Mouse (Mus musculus) embryonic facial prominence, embryonic 15.5 days (tissue): ENCODE results near the gene Atp1b4. TPM values are rescaled to one million over a fixed set of nuclear protein-coding genes. Genes with fewer than 3 reads are reported as not detected.
"Not testable (repeated sequence)": the region's sequence is repeated elsewhere in the genome, so short reads cannot be mapped to it uniquely, and the experiment has no call there.

ENCODE experiments used
- ATAC-seq: fragments of 200-750 bp; cut with Nextera tagmentation; 2 replicates; pipeline ENCODE4 v1.8.0; 2017; ENCODE audit warnings: low read depth, moderate TSS enrichment; ENCODE audit not compliant: insufficient number of reproducible peaks, low FRiP score, low TSS enrichment
- H3K27ac ChIP-seq: fragments of 300-500 bp; sonication (generic); replicated peaks from 2 replicates; pipeline ENCODE4 v1.5.1; 2015; ENCODE audit warnings: mild to moderate bottlenecking, inconsistent platforms
- H3K27me3 ChIP-seq: fragments of 300-500 bp; sonication (generic); 2 replicates; pipeline ENCODE4 v1.6.1; 2015; ENCODE audit warnings: inconsistent platforms
- H3K36me3 ChIP-seq: fragments of 300-500 bp; sonication (generic); 2 replicates; pipeline ENCODE4 v1.6.1; 2015; ENCODE audit warnings: mild to moderate bottlenecking, inconsistent platforms
- H3K4me1 ChIP-seq: fragments of 300-500 bp; sonication (generic); 2 replicates; pipeline ENCODE4 v1.6.1; 2015; ENCODE audit warnings: inconsistent platforms
- H3K4me2 ChIP-seq: fragments of 300-500 bp; sonication (generic); replicated peaks from 2 replicates; pipeline ENCODE4 v1.6.1; 2015; ENCODE audit warnings: mild to moderate bottlenecking, inconsistent platforms
- H3K4me3 ChIP-seq: fragments of 300-500 bp; sonication (generic); replicated peaks from 2 replicates; pipeline ENCODE4 v1.5.1; 2015; ENCODE audit warnings: mild to moderate bottlenecking, inconsistent platforms
- H3K9ac ChIP-seq: fragments of 300-500 bp; sonication (generic); 2 replicates; pipeline ENCODE4 v1.6.1; 2015; ENCODE audit warnings: inconsistent platforms
- H3K9me3 ChIP-seq: fragments of 300-500 bp; sonication (generic); replicated peaks from 2 replicates; pipeline ENCODE4 v1.6.1; 2016; ENCODE audit warnings: inconsistent platforms
- WGBS: fragments of 180-500 bp; shearing (Covaris S2); methylation state at CpG from one replicate; pipeline ENCODE4 v1.1.7; 2015; 5-methylcytosine and 5-hydroxymethylcytosine counted together
- polyA plus RNA-seq: library from polyadenylated mRNA; unstranded; fragments of >200 nt; fragmentation: Nextera tagmentation; extraction: Ambion mirVana; gene quantifications from 2 replicates; pipeline ENCODE4 v1.2.1, GENCODE M21; 2015

The Atp1b4 gene
- 7.9 and 12.3 TPM in 2 replicates for polyA plus RNA-seq

- Histone ChIP-seq H3K9ac (no peak within 1 kb of the TSS), H3K4me2 (no peak within 1 kb of the TSS), H3K27ac (no peak within 1 kb of the TSS), H3K27me3 (no peaks in the 10 kb centered on the region), H3K36me3 (no peaks in the 10 kb centered on the region), H3K9me3 (no peaks in the 10 kb centered on the region), H3K4me3 (no peak within 1 kb of the TSS), H3K4me1 (no peaks in the 10 kb centered on the region)
- no peak for ATAC-seq
- WGBS: 92% methylated on average over 8 of the region's 8 CpGs
Measured at GRCm38 (mm10) chrX:38315884-38316283, at the start of gene Atp1b4. Gene Atp1b4, plus strand, starts transcription at chrX:38316184.

- ATAC-seq: no peak
- Histone ChIP-seq H3K4me3 (no peak overlapping the region), H3K27me3 (no peaks in the 10 kb centered on the region), H3K36me3 (no peaks in the 10 kb centered on the region), H3K4me2 (no peak overlapping the region), H3K9me3 (no peaks in the 10 kb centered on the region), H3K4me1 (no peaks in the 10 kb centered on the region), H3K27ac (no peak overlapping the region), H3K9ac (no peak overlapping the region)
- WGBS: 50% methylated on average over 4 of the region's 4 CpGs
Measured at GRCm38 (mm10) chrX:38308597-38308996, 7.4 kb upstream of the Atp1b4 start.

- Histone ChIP-seq H3K4me3 (no peak overlapping the region), H3K9ac (no peak overlapping the region), H3K27me3 (no peaks in the 10 kb centered on the region), H3K4me2 (no peak overlapping the region), H3K9me3 (no peaks in the 10 kb centered on the region), H3K4me1 (no peaks in the 10 kb centered on the region), H3K36me3 (no peaks in the 10 kb centered on the region), H3K27ac (no peak overlapping the region)
- no peak for ATAC-seq
- 77% methylated on average over 2 of the region's 2 CpGs for WGBS
Measured at GRCm38 (mm10) chrX:38311054-38311453, 4.9 kb upstream of the Atp1b4 start.

- Histone ChIP-seq H3K27ac (no peak overlapping the region), H3K27me3 (no peaks in the 10 kb centered on the region), H3K9ac (no peak overlapping the region), H3K9me3 (no peaks in the 10 kb centered on the region), H3K4me1 (no peaks in the 10 kb centered on the region), H3K4me2 (no peak overlapping the region), H3K36me3 (no peaks in the 10 kb centered on the region), H3K4me3 (no peak overlapping the region)
- ATAC-seq: no peak
- whole genome bisulfite sequencing: 72% methylated on average over 9 of the region's 9 CpGs
Measured at GRCm38 (mm10) chrX:38312910-38313625, 2.9 kb upstream of the Atp1b4 start.

- ATAC-seq: no peak
- Histone ChIP-seq H3K36me3 (no peaks in the 10 kb centered on the region), H3K27ac (no peak overlapping the region), H3K4me1 (no peaks in the 10 kb centered on the region), H3K9ac (no peak overlapping the region), H3K4me3 (no peak overlapping the region), H3K9me3 (no peaks in the 10 kb centered on the region), H3K4me2 (no peak overlapping the region), H3K27me3 (no peaks in the 10 kb centered on the region)
- WGBS: 83% methylated on average over 6 of the region's 6 CpGs
Measured at GRCm38 (mm10) chrX:38313626-38314210, 2.3 kb upstream of the Atp1b4 start.

- Histone ChIP-seq H3K4me1 (no peaks in the 10 kb centered on the region), H3K4me2 (no peak overlapping the region), H3K9ac (no peak overlapping the region), H3K27ac (no peak overlapping the region), H3K9me3 (no peaks in the 10 kb centered on the region), H3K4me3 (no peak overlapping the region), H3K36me3 (no peaks in the 10 kb centered on the region), H3K27me3 (no peaks in the 10 kb centered on the region)
- ATAC-seq: no peak
- WGBS: 71% methylated on average over 4 of the region's 4 CpGs
Measured at GRCm38 (mm10) chrX:38330695-38331406, 14.9 kb downstream of the Atp1b4 start.

GRCm38 (mm10) chrX:38334329-38335279 is 18.6 kb downstream of the Atp1b4 start:
- no peaks in the 10 kb centered on the region for H3K27me3 ChIP-seq
- WGBS: 56% methylated on average over 8 of the region's 8 CpGs
- no peak overlapping the region for H3K27ac ChIP-seq
- no peak overlapping the region for H3K4me3 ChIP-seq
- no peak overlapping the region for H3K9ac ChIP-seq
- no peak for ATAC-seq
- no peaks in the 10 kb centered on the region for H3K9me3 ChIP-seq
- H3K4me2 ChIP-seq: no peak overlapping the region
- no peaks in the 10 kb centered on the region for H3K4me1 ChIP-seq
- no peaks in the 10 kb centered on the region for H3K36me3 ChIP-seq

- H3K4me2 ChIP-seq: no peak overlapping the region
Measured at GRCm38 (mm10) chrX:38362016-38362415, 46.0 kb downstream of the Atp1b4 start.

GRCm38 (mm10) chrX:38364621-38365020 is 48.6 kb downstream of the Atp1b4 start:
- H3K4me1 ChIP-seq, H3K27me3 ChIP-seq, H3K9ac ChIP-seq, H3K9me3 ChIP-seq, ATAC-seq, H3K27ac ChIP-seq, H3K4me3 ChIP-seq, H3K36me3 ChIP-seq, H3K4me2 ChIP-seq: not testable (repeated sequence)
- WGBS: 56% methylated on average over 1 of the region's 1 CpGs

More at GRCm38 (mm10) chrX:38362016-38362415, 46.0 kb downstream of the Atp1b4 start:
- H3K4me3 ChIP-seq: no peak overlapping the region
- no peak overlapping the region for H3K27ac ChIP-seq
- H3K36me3 ChIP-seq: no peaks in the 10 kb centered on the region
- H3K4me1 ChIP-seq: no peaks in the 10 kb centered on the region
- no peak for ATAC-seq
- H3K9me3 ChIP-seq: no peaks in the 10 kb centered on the region
- H3K27me3 ChIP-seq: no peaks in the 10 kb centered on the region
- 68% methylated on average over 8 of the region's 8 CpGs for WGBS
- no peak overlapping the region for H3K9ac ChIP-seq

GRCm38 (mm10) chrX:38373169-38373568 is 57.2 kb downstream of the Atp1b4 start:
- not testable (repeated sequence) for H3K4me2 ChIP-seq, H3K27ac ChIP-seq, H3K4me1 ChIP-seq, ATAC-seq, H3K36me3 ChIP-seq, H3K4me3 ChIP-seq, H3K9ac ChIP-seq, H3K27me3 ChIP-seq, H3K9me3 ChIP-seq
- WGBS: 73% methylated on average over 1 of the region's 1 CpGs
